ENCODE assay signal across 8 mouse cellular contexts in the genomic region with DNA sequence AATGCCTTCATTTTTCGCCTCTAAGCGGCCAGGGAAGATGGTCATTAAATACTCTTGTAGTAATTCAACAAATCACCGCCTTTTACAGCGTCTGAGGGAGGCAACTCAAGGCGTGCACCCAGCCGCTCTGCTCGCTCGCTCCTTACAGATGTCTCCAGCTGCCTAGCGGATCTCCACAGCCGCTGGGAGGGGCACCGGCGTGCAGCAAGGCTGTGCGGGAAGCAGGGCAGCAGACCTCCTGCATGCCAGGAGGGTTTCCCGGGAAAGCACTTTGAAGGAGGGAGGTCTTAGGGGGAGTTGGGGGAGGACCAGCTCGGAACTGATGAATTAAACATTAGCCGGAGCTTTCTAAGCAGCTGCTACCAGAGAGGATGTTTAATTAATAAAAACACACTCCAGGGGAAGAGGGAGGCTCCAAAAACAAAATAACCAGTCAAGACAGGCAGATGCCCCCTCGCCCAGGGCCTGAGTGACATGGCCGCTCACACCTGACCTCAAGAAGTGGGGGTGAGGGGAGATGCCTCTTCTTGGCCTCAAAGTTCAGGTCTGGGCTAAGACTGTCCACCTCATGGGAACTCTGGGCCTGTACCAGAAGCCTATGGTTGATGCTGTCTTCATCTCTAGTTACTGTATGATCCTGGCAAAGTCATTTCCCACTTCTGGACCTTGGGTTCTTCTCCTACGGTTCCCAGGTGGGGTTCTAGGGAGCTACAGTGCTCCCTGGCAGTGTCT. TPM values are rescaled to one million over a fixed set of nuclear protein-coding genes. Genes with fewer than 3 reads are reported as not detected.
DNase-seq lines count a peak whose midpoint lies in the region; ATAC-seq lines count a peak whose summit lies in the region.

No protein-coding gene starts in this region.

- H3K9ac ChIP-seq in heart, embryonic 11.5 days (ENCODE audit: low read depth, low read length) = no peak overlapping the region
- no peak overlapping the region for H3K9ac ChIP-seq in embryonic facial prominence, embryonic 14.5 days (ENCODE audit: low read depth, low read length)
- H3K9ac ChIP-seq in neural tube, embryonic 12.5 days = no peak overlapping the region

- no peak for DNase-seq in heart, adult 11 months
- DNase-seq in embryonic facial prominence, embryonic 14.5 days (ENCODE audit: low spot score) = peak; percentile 73
- DNase-seq in kidney, postnatal 36 days = peak; percentile 7 to 19
- no peak for DNase-seq in thymus, postnatal 10 days (ENCODE audit: low spot score in 2 of 2)
- DNase-seq in T-cell, adult 2 months (ENCODE audit: low spot score) = no peak

- H3K27ac ChIP-seq in heart, embryonic 11.5 days (ENCODE audit: low read depth, low read length) = no peak overlapping the region
- no peak overlapping the region for H3K27ac ChIP-seq in embryonic facial prominence, embryonic 14.5 days (replicated peaks; ENCODE audit: low read depth, low read length)
- no peak overlapping the region for H3K27ac ChIP-seq in neural tube, embryonic 12.5 days

- peak overlapping the region; percentile 31; the same call in 1 of the 2 replicates for H3K4me2 ChIP-seq in heart, embryonic 11.5 days
- H3K4me2 ChIP-seq in embryonic facial prominence, embryonic 14.5 days (ENCODE audit: low read depth, low read length) = peak overlapping the region; percentile 26; the same call in 1 of the 2 replicates
- H3K4me2 ChIP-seq in neural tube, embryonic 12.5 days (replicated peaks) = peak overlapping the region; percentile 50

- WGBS in heart, embryonic 11.5 days (ENCODE audit: insufficient replicate concordance) = 15% methylated on average over 19 of the region's 19 CpGs
- WGBS in embryonic facial prominence, embryonic 14.5 days = 14% methylated on average over 19 of the region's 19 CpGs
- 7% methylated on average over 19 of the region's 19 CpGs for WGBS in neural tube, embryonic 12.5 days

- no peaks in the 10 kb centered on the region for H3K4me1 ChIP-seq in heart, embryonic 11.5 days (ENCODE audit: control insufficient read depth, insufficient read depth, low read length)
- peaks cover 8% of the 10 kb centered on the region; the same call in 1 of the 2 replicates for H3K4me1 ChIP-seq in embryonic facial prominence, embryonic 14.5 days (ENCODE audit: control insufficient read depth, insufficient read depth, low read length)
- peaks cover 36% of the 10 kb centered on the region for H3K4me1 ChIP-seq in neural tube, embryonic 12.5 days

- ATAC-seq in heart, embryonic 11.5 days (replicated peaks; ENCODE audit: insufficient number of reproducible peaks, low FRiP score, low TSS enrichment) = no peak; the same call in 1 of the 2 replicates
- ATAC-seq in embryonic facial prominence, embryonic 14.5 days (ENCODE audit: low read depth) = peak; percentile 75
- peak; percentile 81 for ATAC-seq in neural tube, embryonic 12.5 days (ENCODE audit: low FRiP score, low read depth)
- no peak for ATAC-seq in monocyte, adult 5-6 weeks (replicated peaks; ENCODE audit: insufficient number of reproducible peaks, low FRiP score, low TSS enrichment, poor library complexity, severe bottlenecking)

- 0 out of 2 replicates have a peak, but pooled peaks cover 10% of the 10 kb centered on the region for H3K27me3 ChIP-seq in heart, embryonic 11.5 days (ENCODE audit: control insufficient read depth, insufficient read depth, low read length)
- H3K27me3 ChIP-seq in embryonic facial prominence, embryonic 14.5 days (replicated peaks; ENCODE audit: control insufficient read depth, insufficient read depth, low read length) = no peaks in the 10 kb centered on the region
- 0 out of 2 replicates have a peak, but pooled peaks cover 6% of the 10 kb centered on the region for H3K27me3 ChIP-seq in neural tube, embryonic 12.5 days (replicated peaks)

- no peak overlapping the region for H3K4me3 ChIP-seq in heart, embryonic 11.5 days (ENCODE audit: low read depth, low read length)
- H3K4me3 ChIP-seq in embryonic facial prominence, embryonic 14.5 days (ENCODE audit: low read depth, low read length) = no peak overlapping the region
- H3K4me3 ChIP-seq in neural tube, embryonic 12.5 days = no peak overlapping the region

- no peaks in the 10 kb centered on the region for H3K36me3 ChIP-seq in heart, embryonic 11.5 days (ENCODE audit: control insufficient read depth, insufficient read depth, low read length)
- no peaks in the 10 kb centered on the region for H3K36me3 ChIP-seq in embryonic facial prominence, embryonic 14.5 days (ENCODE audit: control insufficient read depth, insufficient read depth, low read length)
- no peaks in the 10 kb centered on the region for H3K36me3 ChIP-seq in neural tube, embryonic 12.5 days

- no peaks in the 10 kb centered on the region for H3K9me3 ChIP-seq in heart, embryonic 11.5 days (replicated peaks; ENCODE audit: control insufficient read depth, low read length)
- H3K9me3 ChIP-seq in embryonic facial prominence, embryonic 14.5 days (ENCODE audit: control insufficient read depth, low read length) = no peaks in the 10 kb centered on the region
- H3K9me3 ChIP-seq in neural tube, embryonic 12.5 days = no peaks in the 10 kb centered on the region

RNA-seq across cellular contexts. Expression of a gene that starts 39.7 kb away (rescaled TPM):
- polyA plus RNA-seq in heart, embryonic 11.5 days (2014; fragmentation: Nextera tagmentation; extraction: Ambion mirVana) = 0.06 TPM in 1 of 2 replicates, not detected in the other
- polyA plus RNA-seq in embryonic facial prominence, embryonic 14.5 days (2014; fragmentation: Nextera tagmentation; extraction: Ambion mirVana) = 0.15 and 0.56 TPM in 2 replicates
- polyA plus RNA-seq in neural tube, embryonic 12.5 days (2016; fragmentation: Nextera tagmentation; extraction: Ambion mirVana) = 17.7 and 21.3 TPM in 2 replicates
- total RNA-seq in monocyte, adult 5-6 weeks (2017) = not detected in 3 replicates

Comparison
In these comparisons a context has a peak if more than half of its experiments do, and no peak if none do; other contexts are left out.
1. ATAC-seq: peak in embryonic facial prominence, embryonic 14.5 days (single experiment) and neural tube, embryonic 12.5 days (single experiment); none in heart, embryonic 11.5 days (single experiment) and monocyte, adult 5-6 weeks (single experiment).
2. DNase-seq: peak in embryonic facial prominence, embryonic 14.5 days (single experiment) and kidney, postnatal 36 days (2 of 2); none in heart, adult 11 months (single experiment), thymus, postnatal 10 days (0 of 2) and T-cell, adult 2 months (single experiment).
3. RNA of a gene that starts 39.7 kb away (polyA plus RNA-seq): 17.7 to 21.3 TPM in neural tube, embryonic 12.5 days; 0.15 to 0.56 TPM in embryonic facial prominence, embryonic 14.5 days and 0.06 TPM in heart, embryonic 11.5 days; every median in the first group is over 10 times any median in the second.
4. Peak in every context shown above with its lines, with median percentiles within 50 percentile points of each other: H3K4me2 ChIP-seq.